Mouse (Mus musculus): ENCODE results near the gene Omt2a.
"Not testable (repeated sequence)": the region's sequence is repeated elsewhere in the genome, so short reads cannot be mapped to it uniquely, and the experiment has no call there.

- TF ChIP-seq HCFC1 (IDR thresholded peaks at IDR 0.05; ENCODE audit: borderline replicate concordance, insufficient read depth, low read length); CHD2 (IDR thresholded peaks at IDR 0.05; ENCODE audit: low read depth, low read length); ZNF384 (IDR thresholded peaks at IDR 0.05; ENCODE audit: low read depth, low read length): not testable (repeated sequence)
These were observed 20.9 kb downstream of the Omt2a start for GRCm38 (mm10) chr9:78293683-78294082.
